ENCODE assay signal across 7 mouse cellular contexts in genomic region chr10:67535256-67535655, GRCm38 (mm10). TPM values are rescaled to one million over a fixed set of nuclear protein-coding genes. Genes with fewer than 3 reads are reported as not detected.
DNase-seq lines count a peak whose midpoint lies in the region; ATAC-seq and TF ChIP-seq lines count a peak whose summit lies in the region.

TSS of gene Egr2 (plus strand) at chr10:67535475.

- peak within 1 kb of the TSS; percentile 89 for H3K4me2 ChIP-seq in forebrain, embryonic 15.5 days (replicated peaks)

- peak; percentile 41 for DNase-seq in ovary, postnatal 36 days (ENCODE audit: low spot score)
- no peak for DNase-seq in ovary, adult 18-20 months (ENCODE audit: low spot score)
- peak; percentile 71 for DNase-seq in induced T-regulatory cell, adult 2 months (ENCODE audit: low read depth)
- peak; percentile 34 to 45 for DNase-seq in lung, postnatal 4 days
- peak; percentile 46 to 48 for DNase-seq in thymus, adult 18-20 months

- peak within 1 kb of the TSS; percentile 22 for H3K9ac ChIP-seq in forebrain, embryonic 15.5 days (replicated peaks)

- WGBS in bone marrow, adult 2 months = 1% methylated on average over 37 of the region's 37 CpGs
- WGBS in forebrain, embryonic 15.5 days = under 1% methylated on average over 36 of the region's 37 CpGs

- no peaks in the 10 kb centered on the region for H3K36me3 ChIP-seq in forebrain, embryonic 15.5 days

- H3K9me3 ChIP-seq in forebrain, embryonic 15.5 days = no peaks in the 10 kb centered on the region

- TF ChIP-seq POLR2A in bone marrow, adult 2 months (IDR thresholded peaks at IDR 0.05; ENCODE audit: borderline replicate concordance, control insufficient read depth, low read depth, low read length) = no peak

- H3K4me1 ChIP-seq in bone marrow, adult 2 months (ENCODE audit: control insufficient read depth, insufficient read depth, low read length) = no peaks in the 10 kb centered on the region
- H3K4me1 ChIP-seq in forebrain, embryonic 15.5 days = peaks cover 44% of the 10 kb centered on the region

- peaks cover 91% of the 10 kb centered on the region for H3K27me3 ChIP-seq in forebrain, embryonic 15.5 days

- TF ChIP-seq CTCF in bone marrow, adult 2 months (IDR thresholded peaks at IDR 0.05; ENCODE audit: control insufficient read depth, insufficient read depth, low read length) = no peak

- peak within 1 kb of the TSS; percentile 68 for H3K27ac ChIP-seq in bone marrow, adult 2 months (ENCODE audit: control insufficient read depth, insufficient read depth, low read depth, low read length, poor library complexity)
- H3K27ac ChIP-seq in forebrain, embryonic 15.5 days (replicated peaks) = no peak within 1 kb of the TSS

- no peak for ATAC-seq in forebrain, embryonic 15.5 days (replicated peaks)

- peak within 1 kb of the TSS; percentile 41 for H3K4me3 ChIP-seq in bone marrow, adult 2 months (replicated peaks; ENCODE audit: control insufficient read depth, low read depth, low read length)
- peak within 1 kb of the TSS; percentile 50 for H3K4me3 ChIP-seq in forebrain, embryonic 15.5 days

RNA-seq across cellular contexts. Expression of gene Egr2, which starts in this region (rescaled TPM):
- not detected in 2 replicates for polyA plus RNA-seq in bone marrow, adult 2 months (2011; ENCODE audit: insufficient read depth, insufficient read length, low replicate concordance, missing spikeins)
- polyA plus RNA-seq in forebrain, embryonic 15.5 days (2015; fragmentation: Nextera tagmentation; extraction: Ambion mirVana) = 0.29 TPM in 2 replicates
